Mouse (Mus musculus): ENCODE measurements around the gene Nudt17.
"Not testable (repeated sequence)": the region's sequence is repeated elsewhere in the genome, so short reads cannot be mapped to it uniquely, and the experiment has no call there.

The Nudt17 gene

GRCm38 (mm10) chr3:96668424-96669067 is 39.8 kb downstream of the Nudt17 start:
- no peak for DNase-seq

- peak; percentile 26 to 34 for DNase-seq
These were observed 41.0 kb downstream of the Nudt17 start for GRCm38 (mm10) chr3:96667316-96667715.

- no peak for DNase-seq
These were observed 41.4 kb downstream of the Nudt17 start for GRCm38 (mm10) chr3:96666916-96667315.

GRCm38 (mm10) chr3:96665732-96666363 is 42.5 kb downstream of the Nudt17 start:
- not testable (repeated sequence) for DNase-seq

- DNase-seq, result peak; percentile 61 to 74
These were observed 44.7 kb downstream of the Nudt17 start for GRCm38 (mm10) chr3:96663432-96664239.

- DNase-seq, result no peak
These were observed 45.5 kb downstream of the Nudt17 start for GRCm38 (mm10) chr3:96662731-96663316.

GRCm38 (mm10) chr3:96660901-96661300 is 47.5 kb downstream of the Nudt17 start:
- no peak for DNase-seq
